Mouse (Mus musculus): ENCODE measurements around the gene Plekhh2. TPM values are rescaled to one million over a fixed set of nuclear protein-coding genes. Genes with fewer than 3 reads are reported as not detected.

The Plekhh2 gene
- polyA plus RNA-seq (2015; fragmentation: Nextera tagmentation; extraction: Ambion mirVana) = 1.5 and 2.5 TPM in 2 replicates

DNA sequence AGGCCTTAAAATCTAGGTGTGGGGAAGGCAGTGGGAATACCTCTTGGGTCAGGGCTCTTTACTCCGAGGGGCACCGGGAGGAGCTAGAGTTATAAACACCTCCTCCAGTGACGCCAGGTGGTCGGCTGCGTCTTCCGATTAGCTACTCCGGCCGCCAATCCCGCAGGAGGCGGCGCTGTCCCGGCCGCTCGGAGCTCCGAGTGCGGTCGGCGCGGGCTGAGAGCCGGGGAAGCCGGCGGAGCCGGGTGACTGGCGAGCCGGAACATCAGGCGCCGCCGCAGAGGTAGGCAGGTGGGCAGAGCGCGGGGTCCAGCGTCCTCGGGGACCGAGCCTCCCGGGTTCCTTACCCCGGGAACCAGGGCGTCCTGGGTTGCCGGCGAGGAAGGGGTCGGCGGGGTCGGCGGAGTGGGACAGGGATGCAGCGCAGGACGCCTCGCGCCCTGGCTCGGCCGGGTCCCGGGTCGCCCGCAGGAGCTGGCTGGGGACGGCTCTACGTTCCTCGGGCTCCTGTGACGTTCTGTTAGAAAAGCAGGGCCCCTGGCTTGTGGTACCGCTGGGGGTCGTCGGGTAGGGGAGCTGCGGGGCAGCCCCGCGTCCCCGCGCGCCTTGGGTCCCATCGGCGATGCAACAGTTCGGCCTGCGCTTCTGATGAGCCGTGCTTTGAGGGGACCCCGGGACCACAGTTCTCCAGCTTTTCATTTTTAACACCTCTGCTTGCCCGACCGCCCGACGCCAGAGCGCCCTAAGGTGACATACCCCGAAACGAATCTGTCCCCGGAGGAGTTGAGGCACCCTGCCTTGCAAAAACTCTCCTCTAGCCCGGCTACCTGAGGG is at the start of gene Plekhh2:
Gene Plekhh2 (plus strand): TSS at position 214 of the 834 bp plus-strand sequence.
- H3K4me2 ChIP-seq = peak within 1 kb of the TSS; percentile 95
- peak; percentile 91 for ATAC-seq (ENCODE audit: low read depth)
- H3K4me1 ChIP-seq (replicated peaks) = peaks cover 38% of the 10 kb centered on the region
- H3K9ac ChIP-seq = peak within 1 kb of the TSS; percentile 81
- peak within 1 kb of the TSS; percentile 70 for H3K4me3 ChIP-seq
- H3K27ac ChIP-seq (replicated peaks) = peak within 1 kb of the TSS; percentile 47
- H3K27me3 ChIP-seq = peaks cover 17% of the 10 kb centered on the region
- WGBS = under 1% methylated on average over 79 of the region's 79 CpGs
- H3K9me3 ChIP-seq = no peaks in the 10 kb centered on the region
- H3K36me3 ChIP-seq = no peaks in the 10 kb centered on the region

DNA sequence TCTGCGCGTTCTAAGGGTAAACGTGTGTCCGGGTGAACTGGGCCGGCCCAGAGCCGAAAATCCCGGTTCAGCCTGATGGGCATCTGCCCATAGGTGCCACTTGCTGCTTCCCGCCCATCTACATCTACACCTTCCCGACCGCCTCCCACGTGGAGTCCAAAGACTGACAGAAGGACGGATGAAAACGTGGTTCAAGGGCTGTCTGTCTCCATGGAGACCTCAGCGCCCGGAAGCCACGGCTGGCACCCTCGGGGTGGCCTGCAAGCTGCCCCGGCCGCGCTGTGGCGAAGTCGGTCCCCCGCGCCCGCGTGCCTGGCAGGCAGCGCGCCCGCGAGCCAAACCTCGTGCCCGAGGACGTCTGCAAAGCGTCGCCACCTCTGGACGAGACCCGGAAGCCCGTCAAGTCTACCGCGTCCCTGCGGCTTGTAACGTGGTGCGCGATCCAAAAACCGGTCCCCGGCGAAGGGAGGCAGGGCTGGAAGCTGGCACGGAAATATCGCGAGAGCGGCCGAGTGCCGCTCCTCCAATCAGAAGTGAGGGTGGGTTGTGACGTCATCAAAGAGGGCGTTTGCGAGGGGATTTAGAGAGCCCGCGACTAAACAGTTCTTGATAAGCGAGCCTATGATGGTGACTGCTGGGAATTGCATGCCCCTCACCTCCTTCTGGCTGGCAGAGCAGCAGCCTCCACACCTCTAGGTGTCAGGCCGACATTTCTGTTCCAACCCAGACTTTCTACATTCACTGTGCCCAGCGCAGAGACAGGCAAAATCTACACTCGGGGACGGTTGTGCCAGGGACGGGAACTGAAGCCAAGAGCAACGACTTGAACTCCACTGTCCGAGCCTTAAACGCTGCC is 45.7 kb upstream of the Plekhh2 start, which contains the start of gene Thada:
Gene Thada (minus strand): TSS at position 453 of the 856 bp plus-strand sequence.
- ATAC-seq (ENCODE audit: low read depth) = peak; percentile 99
- peak within 1 kb of the TSS; percentile 89 for H3K4me3 ChIP-seq
- H3K9ac ChIP-seq = peak within 1 kb of the TSS; percentile 89
- no peaks in the 10 kb centered on the region for H3K27me3 ChIP-seq
- peaks cover 18% of the 10 kb centered on the region for H3K4me1 ChIP-seq (replicated peaks)
- WGBS = under 1% methylated on average over 67 of the region's 67 CpGs
- peaks cover 6% of the 10 kb centered on the region for H3K36me3 ChIP-seq
- H3K9me3 ChIP-seq = no peaks in the 10 kb centered on the region
- H3K27ac ChIP-seq (replicated peaks) = peak within 1 kb of the TSS; percentile 87
- peak within 1 kb of the TSS; percentile 78 for H3K4me2 ChIP-seq

DNA sequence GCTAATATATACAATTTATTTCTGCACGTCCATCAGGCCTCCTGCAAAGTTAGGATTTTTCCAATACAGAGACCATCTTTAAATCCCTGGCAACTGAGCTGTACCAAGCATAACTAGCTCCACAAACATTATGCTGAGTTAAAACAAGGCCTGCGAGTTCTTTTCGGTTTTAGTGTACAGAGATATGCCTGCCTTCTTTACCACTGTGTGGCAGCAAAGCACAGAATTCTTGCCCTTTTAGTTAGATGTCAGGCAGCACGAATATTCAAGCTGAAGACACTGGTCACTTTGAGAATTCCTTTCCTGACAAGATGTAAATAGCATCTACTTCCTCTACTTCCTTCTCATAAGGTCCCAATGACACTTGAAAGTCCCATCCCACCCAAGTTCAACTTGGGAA is 37.4 kb upstream of the Plekhh2 start:
- no peak for ATAC-seq (ENCODE audit: low read depth)
- no peak overlapping the region for H3K27ac ChIP-seq (replicated peaks)
- no peak overlapping the region for H3K9ac ChIP-seq
- 71% methylated on average over 4 of the region's 4 CpGs for WGBS
- no peaks in the 10 kb centered on the region for H3K36me3 ChIP-seq
- H3K4me2 ChIP-seq = no peak overlapping the region
- no peaks in the 10 kb centered on the region for H3K4me1 ChIP-seq (replicated peaks)
- no peak overlapping the region for H3K4me3 ChIP-seq
- no peaks in the 10 kb centered on the region for H3K9me3 ChIP-seq
- H3K27me3 ChIP-seq = no peaks in the 10 kb centered on the region

DNA sequence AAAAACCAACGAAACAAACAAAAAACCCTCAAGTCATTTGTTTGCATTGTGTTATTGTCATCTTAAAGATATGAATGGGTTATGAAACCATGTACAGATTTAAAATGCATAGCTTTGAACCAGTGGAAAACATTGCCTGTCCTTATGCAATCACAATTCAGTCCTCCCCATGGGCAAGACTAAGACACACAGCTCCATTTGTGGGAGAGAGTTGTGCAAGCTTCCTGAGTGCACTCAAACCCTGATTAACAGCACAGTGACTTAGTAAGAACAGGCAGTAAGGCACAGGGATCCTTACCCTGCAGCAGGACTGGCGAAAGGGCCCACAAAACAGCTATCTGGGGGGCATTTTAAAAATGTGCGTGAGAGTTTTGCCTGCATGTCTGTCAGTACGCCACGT is 34.5 kb upstream of the Plekhh2 start:
- ATAC-seq (ENCODE audit: low read depth) = no peak
- Histone ChIP-seq H3K27ac (replicated peaks) (no peak overlapping the region), H3K4me3 (no peak overlapping the region), H3K36me3 (no peaks in the 10 kb centered on the region), H3K4me1 (replicated peaks) (peaks cover 9% of the 10 kb centered on the region; the same call in 1 of the 2 replicates), H3K9ac (no peak overlapping the region), H3K4me2 (no peak overlapping the region), H3K27me3 (no peaks in the 10 kb centered on the region), H3K9me3 (no peaks in the 10 kb centered on the region)
- 90% methylated on average over 5 of the region's 5 CpGs for WGBS

DNA sequence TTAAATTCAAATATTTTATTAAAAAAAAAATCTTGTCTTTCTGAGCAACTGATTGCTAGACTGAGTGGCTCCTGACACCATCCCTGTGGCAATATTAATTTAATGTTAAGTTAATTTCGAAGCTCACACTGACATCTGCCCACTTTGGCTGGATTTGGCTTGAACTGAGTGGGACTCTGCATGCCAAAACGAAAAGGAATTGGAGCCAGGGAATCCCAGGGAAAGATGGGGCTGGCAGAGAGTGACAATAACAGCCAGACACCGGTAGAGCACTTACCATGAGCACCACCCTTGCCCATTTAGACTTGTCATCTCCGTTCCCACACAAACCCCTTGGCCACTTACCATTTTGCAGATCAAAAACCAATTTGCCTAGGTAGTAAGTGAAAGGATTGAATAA is 33.4 kb upstream of the Plekhh2 start:
- Histone ChIP-seq H3K4me2 (no peak overlapping the region), H3K36me3 (no peaks in the 10 kb centered on the region), H3K27me3 (no peaks in the 10 kb centered on the region), H3K4me3 (no peak overlapping the region), H3K4me1 (replicated peaks) (peaks cover 9% of the 10 kb centered on the region; the same call in 1 of the 2 replicates), H3K27ac (replicated peaks) (no peak overlapping the region), H3K9ac (no peak overlapping the region), H3K9me3 (no peaks in the 10 kb centered on the region)
- 89% methylated on average over 4 of the region's 4 CpGs for WGBS
- no peak for ATAC-seq (ENCODE audit: low read depth)

DNA sequence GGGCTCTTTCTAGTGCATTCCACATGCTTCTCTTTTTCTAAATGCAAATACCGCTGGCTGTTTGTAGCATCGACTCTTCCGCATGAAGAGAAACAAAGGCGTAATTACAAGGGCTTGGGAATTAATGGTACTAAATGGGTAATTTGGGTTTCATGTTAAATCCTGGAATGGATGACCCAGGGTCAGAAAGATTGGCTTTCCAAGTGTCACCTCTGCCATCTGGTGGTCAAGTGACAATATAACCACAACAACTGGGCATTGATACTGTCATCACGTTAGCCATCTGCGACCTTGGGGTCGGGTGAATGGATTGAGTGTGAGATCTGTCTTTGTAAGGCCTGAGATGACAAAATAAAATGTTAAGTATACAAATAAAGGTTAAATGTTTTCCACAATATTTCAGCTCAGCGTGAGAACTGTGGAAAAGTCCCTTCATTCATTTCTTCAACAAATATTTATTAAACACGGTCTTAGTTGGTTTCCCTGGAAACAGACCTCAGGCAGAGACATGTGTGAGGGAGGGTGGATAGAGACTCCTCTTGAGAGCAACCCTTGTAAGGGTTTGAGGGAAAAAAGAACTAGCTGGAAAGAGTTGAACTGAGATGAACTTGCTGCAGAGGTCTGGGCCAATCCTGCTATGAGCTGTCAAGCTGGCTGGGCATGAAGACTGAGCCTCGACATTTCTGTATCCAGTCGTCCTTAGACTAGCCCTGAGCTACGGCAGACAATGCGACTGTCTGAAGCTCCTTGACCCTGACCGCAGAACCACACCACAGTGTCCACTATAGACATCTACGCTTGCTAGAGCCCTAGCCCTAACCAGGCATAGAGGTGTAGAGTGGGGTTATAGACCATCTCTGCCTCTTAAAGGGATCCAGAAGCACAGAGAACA is 31.0 kb upstream of the Plekhh2 start:
- H3K4me3 ChIP-seq = no peak overlapping the region
- H3K4me2 ChIP-seq = no peak overlapping the region
- ATAC-seq (ENCODE audit: low read depth) = no peak
- H3K36me3 ChIP-seq = no peaks in the 10 kb centered on the region
- H3K27ac ChIP-seq (replicated peaks) = no peak overlapping the region
- peaks cover 9% of the 10 kb centered on the region; the same call in 1 of the 2 replicates for H3K4me1 ChIP-seq (replicated peaks)
- H3K27me3 ChIP-seq = no peaks in the 10 kb centered on the region
- no peaks in the 10 kb centered on the region for H3K9me3 ChIP-seq
- 36% methylated on average over 15 of the region's 15 CpGs for WGBS
- no peak overlapping the region for H3K9ac ChIP-seq

DNA sequence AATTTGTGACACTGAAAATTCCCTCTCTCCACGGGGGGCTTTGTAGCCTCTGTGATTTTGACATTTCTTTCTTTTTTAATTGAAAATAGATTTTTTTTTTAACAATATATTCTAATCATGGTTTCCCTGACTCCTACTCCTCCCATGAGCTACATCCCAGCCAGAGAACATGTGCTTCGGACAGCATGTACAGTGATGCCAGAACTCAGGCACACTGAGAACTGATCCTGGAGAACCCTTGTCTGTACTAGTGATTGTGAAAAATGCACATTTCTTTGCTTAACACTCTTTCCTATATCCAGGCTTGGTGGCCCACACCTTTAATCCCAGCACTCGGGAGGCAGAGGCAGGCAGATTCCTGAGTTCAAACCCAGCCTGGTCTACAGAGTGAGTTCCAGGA is 28.9 kb upstream of the Plekhh2 start:
- Histone ChIP-seq H3K4me2 (no peak overlapping the region), H3K4me1 (replicated peaks) (peaks cover 9% of the 10 kb centered on the region; the same call in 1 of the 2 replicates), H3K4me3 (no peak overlapping the region), H3K27ac (replicated peaks) (no peak overlapping the region), H3K27me3 (no peaks in the 10 kb centered on the region), H3K36me3 (no peaks in the 10 kb centered on the region), H3K9ac (no peak overlapping the region), H3K9me3 (no peaks in the 10 kb centered on the region)
- no peak for ATAC-seq (ENCODE audit: low read depth)
- 87% methylated on average over 3 of the region's 3 CpGs for WGBS

DNA sequence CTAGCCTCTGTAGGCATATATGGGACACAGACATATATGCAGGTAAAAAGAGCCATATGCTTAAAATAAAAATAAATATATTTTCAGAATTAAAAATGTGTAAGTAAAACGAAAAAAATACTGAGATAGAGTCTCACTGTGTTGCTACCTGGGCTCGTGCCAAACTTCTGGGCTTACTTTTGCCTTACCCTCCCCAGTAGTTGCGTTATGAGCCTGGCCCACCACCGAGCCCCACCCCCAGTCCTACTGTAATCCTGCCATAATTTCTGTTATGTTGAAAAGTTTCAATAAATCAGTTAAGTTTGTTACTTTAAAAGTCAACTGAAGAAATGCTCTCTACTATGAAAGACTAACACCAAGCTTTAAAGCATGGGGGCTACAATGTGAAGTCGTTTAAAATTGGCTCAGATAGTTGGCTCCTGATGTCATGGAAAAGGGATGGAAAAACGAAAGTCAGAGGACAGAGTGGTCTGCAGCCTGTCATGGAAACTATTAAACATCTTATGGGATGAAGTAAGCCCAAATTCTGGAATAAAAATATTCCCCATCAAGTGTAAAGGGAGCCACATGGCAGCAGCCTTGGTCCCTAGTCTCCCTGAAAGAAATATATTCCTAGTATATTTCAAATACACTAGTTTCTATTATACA is 27.9 kb upstream of the Plekhh2 start:
- no peak overlapping the region for H3K27ac ChIP-seq (replicated peaks)
- H3K4me3 ChIP-seq = no peak overlapping the region
- peaks cover 9% of the 10 kb centered on the region; the same call in 1 of the 2 replicates for H3K4me1 ChIP-seq (replicated peaks)
- no peak overlapping the region for H3K4me2 ChIP-seq
- no peaks in the 10 kb centered on the region for H3K9me3 ChIP-seq
- no peak for ATAC-seq (ENCODE audit: low read depth)
- WGBS = 78% methylated on average over 6 of the region's 6 CpGs
- no peak overlapping the region for H3K9ac ChIP-seq
- no peaks in the 10 kb centered on the region for H3K36me3 ChIP-seq
- H3K27me3 ChIP-seq = no peaks in the 10 kb centered on the region

DNA sequence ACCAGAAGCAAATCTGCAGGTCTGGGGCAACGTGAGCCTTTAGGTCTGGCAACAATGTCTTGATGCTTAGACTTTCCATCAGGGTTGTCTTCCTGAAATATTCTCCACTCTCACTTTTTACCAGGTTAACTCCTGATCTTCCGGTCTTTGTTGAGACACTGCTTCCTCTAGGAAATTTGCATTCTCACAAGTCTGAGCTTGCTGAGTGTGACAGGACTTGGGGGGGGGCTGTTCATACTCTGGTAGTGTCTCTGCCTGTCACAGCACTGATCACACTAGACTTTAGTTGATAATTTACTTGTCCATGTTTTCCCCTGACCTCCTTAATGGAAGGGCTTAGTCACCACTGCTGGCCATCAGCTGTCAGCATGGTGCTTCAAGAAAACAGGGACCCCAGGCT is 24.3 kb upstream of the Plekhh2 start:
- Histone ChIP-seq H3K9ac (no peak overlapping the region), H3K4me1 (replicated peaks) (no peaks in the 10 kb centered on the region), H3K27me3 (no peaks in the 10 kb centered on the region), H3K9me3 (no peaks in the 10 kb centered on the region), H3K36me3 (no peaks in the 10 kb centered on the region), H3K4me3 (no peak overlapping the region), H3K4me2 (no peak overlapping the region), H3K27ac (replicated peaks) (no peak overlapping the region)
- no peak for ATAC-seq (ENCODE audit: low read depth)
- 89% methylated on average over 2 of the region's 2 CpGs for WGBS

DNA sequence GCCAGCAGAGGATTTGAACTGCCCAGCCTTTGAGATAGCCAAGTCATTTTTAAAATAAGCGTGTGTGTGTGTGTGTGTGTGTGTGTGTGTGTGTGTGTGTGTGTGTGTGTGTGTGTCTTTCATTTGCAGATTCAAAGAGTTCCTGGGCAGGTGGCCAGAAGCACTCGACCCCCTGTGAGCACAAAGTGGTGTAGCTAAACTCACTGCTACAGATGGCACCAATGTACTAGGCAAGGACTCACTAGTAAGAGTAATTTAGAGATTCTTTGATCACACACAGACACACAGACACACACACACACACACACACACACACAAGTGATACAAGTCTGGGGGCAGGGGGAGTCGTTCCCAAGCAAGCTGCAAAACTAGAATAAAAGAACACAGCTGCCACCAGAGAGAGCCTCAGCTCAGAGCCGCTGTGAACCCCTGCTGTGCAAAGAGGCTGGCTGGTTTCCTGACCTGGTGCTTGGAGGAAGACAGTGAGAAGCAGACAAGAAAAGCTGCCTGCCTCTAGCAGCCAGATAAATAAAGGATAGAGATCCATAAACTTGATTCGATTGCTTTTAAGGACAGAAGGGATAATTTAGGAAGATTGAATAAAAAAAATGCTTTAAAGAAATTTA is 19.3 kb upstream of the Plekhh2 start:
- H3K36me3 ChIP-seq = no peaks in the 10 kb centered on the region
- H3K9me3 ChIP-seq = no peaks in the 10 kb centered on the region
- H3K4me2 ChIP-seq = no peak overlapping the region
- H3K4me1 ChIP-seq (replicated peaks) = no peaks in the 10 kb centered on the region
- no peak overlapping the region for H3K4me3 ChIP-seq
- H3K9ac ChIP-seq = no peak overlapping the region
- no peak for ATAC-seq (ENCODE audit: low read depth)
- H3K27me3 ChIP-seq = no peaks in the 10 kb centered on the region
- WGBS = 14% methylated on average over 5 of the region's 5 CpGs
- H3K27ac ChIP-seq (replicated peaks) = no peak overlapping the region

DNA sequence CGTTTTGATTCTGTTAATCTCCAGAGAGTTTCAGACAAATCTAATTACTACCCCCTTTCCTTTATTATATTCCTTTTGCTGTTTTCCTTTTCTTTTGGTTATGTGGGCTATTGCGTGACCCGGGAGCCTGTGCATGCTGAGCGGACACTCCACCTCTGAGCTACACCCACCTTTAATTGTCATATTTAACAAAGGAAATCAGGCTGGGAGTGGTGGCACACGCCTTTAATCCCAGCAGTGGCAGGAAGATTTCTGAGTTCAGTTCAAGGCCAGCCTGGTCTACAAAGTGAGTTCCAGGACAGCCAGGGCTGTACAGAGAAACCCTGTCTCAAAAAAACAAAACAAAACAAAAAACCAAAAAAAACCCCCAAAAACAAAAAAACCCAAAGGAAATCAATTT is 14.7 kb upstream of the Plekhh2 start:
- Histone ChIP-seq H3K4me3 (no peak overlapping the region), H3K27me3 (no peaks in the 10 kb centered on the region), H3K27ac (replicated peaks) (no peak overlapping the region), H3K4me1 (replicated peaks) (no peaks in the 10 kb centered on the region), H3K36me3 (no peaks in the 10 kb centered on the region), H3K9ac (no peak overlapping the region), H3K9me3 (no peaks in the 10 kb centered on the region), H3K4me2 (no peak overlapping the region)
- ATAC-seq (ENCODE audit: low read depth) = no peak
- WGBS = 76% methylated on average over 5 of the region's 5 CpGs
